Mouse (Mus musculus) small intestine, adult 2 months (tissue): ENCODE results near the gene Naglu. TPM values are rescaled to one million over a fixed set of nuclear protein-coding genes. Genes with fewer than 3 reads are reported as not detected.

Experiments
- H3K27ac ChIP-seq: fragments of 200-500 bp; 2 replicates; pipeline ENCODE4 v1.5.1; 2012; ENCODE audit warnings: low read depth, low read length, control low read depth, inconsistent platforms; ENCODE audit not compliant: insufficient read depth
- H3K27me3 ChIP-seq: fragments of 200-500 bp; 2 replicates; pipeline ENCODE4 v1.6.1; 2012; ENCODE audit warnings: mild to moderate bottlenecking, moderate library complexity, low read length, inconsistent platforms; ENCODE audit not compliant: control insufficient read depth, insufficient read depth
- H3K36me3 ChIP-seq: fragments of 200-500 bp; 2 replicates; pipeline ENCODE4 v1.6.1; 2012; ENCODE audit warnings: mild to moderate bottlenecking, low read length, control low read depth, inconsistent platforms; ENCODE audit not compliant: control insufficient read depth, insufficient read depth
- H3K4me1 ChIP-seq: fragments of 200-500 bp; 2 replicates; pipeline ENCODE4 v1.6.1; 2012; ENCODE audit warnings: low read length, inconsistent platforms, mixed read lengths; ENCODE audit not compliant: control insufficient read depth, insufficient read depth, insufficient read length
- H3K4me3 ChIP-seq: fragments of 200-500 bp; 2 replicates; pipeline ENCODE4 v1.5.1; 2012; ENCODE audit warnings: low read depth, mild to moderate bottlenecking, control low read depth, inconsistent platforms, low read length, moderate library complexity
- CTCF ChIP-seq: fragments of 200-500 bp; IDR thresholded peaks from 2 replicates; pipeline ENCODE4 v1.5.1; 2012; ENCODE audit warnings: low read depth, mild to moderate bottlenecking, control low read depth, inconsistent platforms, low read length, moderate library complexity, mixed read lengths; ENCODE audit not compliant: insufficient replicate concordance, insufficient read length; ENCODE audit errors: extremely low read depth
- POLR2A ChIP-seq: fragments of 200-500 bp; IDR thresholded peaks from 2 replicates; pipeline ENCODE4 v1.6.1; 2012; ENCODE audit warnings: low read depth, mild to moderate bottlenecking, control low read depth, inconsistent platforms, low read length, moderate library complexity
- WGBS: fragments of 180-500 bp; shearing (Covaris S2); methylation state at CpG from one replicate; pipeline ENCODE4 v1.1.7; 2018; 5-methylcytosine and 5-hydroxymethylcytosine counted together
- polyA plus RNA-seq: library from polyadenylated mRNA; depleted of rRNA; stranded (reverse); fragments of >200 nt; gene quantifications from 2 replicates; pipeline ENCODE4 v1.2.3, GENCODE M21; 2012

The Naglu gene
- polyA plus RNA-seq, 1 experiment = 19.1 TPM

- Histone ChIP-seq H3K27me3 (no peaks in the 10 kb centered on the region), H3K27ac (peak overlapping the region; percentile 73; the same call in 1 of the 2 replicates), H3K4me1 (peaks cover 6% of the 10 kb centered on the region; the same call in 1 of the 2 replicates), H3K36me3 (0 out of 2 replicates have a peak, but pooled peaks cover 7% of the 10 kb centered on the region), H3K4me3 (no peak overlapping the region)
- TF ChIP-seq CTCF (no peak), POLR2A (no peak)
- WGBS = 86% methylated on average over 4 of the region's 4 CpGs
Observed at GRCm38 (mm10) chr11:101111178-101111577, 41.4 kb downstream of the Naglu start.

GRCm38 (mm10) chr11:101112186-101112585, 42.4 kb downstream of the Naglu start:
- Histone ChIP-seq H3K36me3 (peaks cover 11% of the 10 kb centered on the region), H3K27ac (no peak overlapping the region), H3K4me1 (peaks cover 7% of the 10 kb centered on the region), H3K27me3 (no peaks in the 10 kb centered on the region), H3K4me3 (no peak overlapping the region)
- 94% methylated on average over 3 of the region's 3 CpGs for WGBS
- TF ChIP-seq POLR2A (no peak), CTCF (no peak)

GRCm38 (mm10) chr11:101115564-101115963, 45.8 kb downstream of the Naglu start:
- TF ChIP-seq POLR2A = no peak
- no peak for TF ChIP-seq CTCF
- peak overlapping the region; percentile 5; the same call in 1 of the 2 replicates for H3K27ac ChIP-seq
- peaks cover 12% of the 10 kb centered on the region for H3K4me1 ChIP-seq
- no peak overlapping the region for H3K4me3 ChIP-seq
- WGBS = 14% methylated on average over 2 of the region's 2 CpGs
- peaks cover 8% of the 10 kb centered on the region for H3K36me3 ChIP-seq
- no peaks in the 10 kb centered on the region for H3K27me3 ChIP-seq

GRCm38 (mm10) chr11:101118105-101118504, 48.3 kb downstream of the Naglu start:
- Histone ChIP-seq H3K4me3 (peak overlapping the region; percentile 21), H3K4me1 (peaks cover 13% of the 10 kb centered on the region), H3K27ac (no peak overlapping the region), H3K36me3 (peaks cover 4% of the 10 kb centered on the region), H3K27me3 (no peaks in the 10 kb centered on the region)
- 12% methylated on average over 4 of the region's 4 CpGs for WGBS
- no peak for TF ChIP-seq POLR2A
- no peak for TF ChIP-seq CTCF

GRCm38 (mm10) chr11:101119131-101119760, 49.4 kb downstream of the Naglu start:
- Histone ChIP-seq H3K36me3 (peaks cover 6% of the 10 kb centered on the region), H3K4me1 (peaks cover 13% of the 10 kb centered on the region), H3K27me3 (no peaks in the 10 kb centered on the region), H3K4me3 (peak overlapping the region; percentile 88), H3K27ac (peak overlapping the region; percentile 47)
- under 1% methylated on average over 39 of the region's 39 CpGs for WGBS
- no peak for TF ChIP-seq CTCF
- TF ChIP-seq POLR2A = no peak

GRCm38 (mm10) chr11:101119761-101120544, 50.1 kb downstream of the Naglu start, which contains the start of the genes Retreg3 and Tubg1:
TSS of gene Retreg3 (minus strand) at chr11:101119893.
TSS of gene Tubg1 (plus strand) at chr11:101119938.
- Histone ChIP-seq H3K36me3 (peaks cover 6% of the 10 kb centered on the region), H3K4me3 (peak within 1 kb of the TSS; percentile 88), H3K4me1 (peaks cover 13% of the 10 kb centered on the region), H3K27me3 (no peaks in the 10 kb centered on the region), H3K27ac (peak within 1 kb of the TSS; percentile 47)
- under 1% methylated on average over 61 of the region's 61 CpGs for WGBS
- TF ChIP-seq POLR2A (peak; percentile 76; the same call in 1 of the 2 replicates), CTCF (no peak)
